Mouse (Mus musculus) heart, embryonic 15.5 days (tissue): ENCODE results near the gene Prpf31. TPM values are rescaled to one million over a fixed set of nuclear protein-coding genes. Genes with fewer than 3 reads are reported as not detected.

Experiments
- ATAC-seq: fragments of 200-750 bp; cut with Nextera tagmentation; replicated peaks from 2 replicates; pipeline ENCODE4 v1.8.0; 2017; ENCODE audit warnings: low read depth, moderate TSS enrichment; ENCODE audit not compliant: insufficient number of reproducible peaks, insufficient read depth, low FRiP score
- H3K27ac ChIP-seq: fragments of 300-500 bp; sonication (generic); 2 replicates; pipeline ENCODE4 v1.5.1; 2015; ENCODE audit warnings: mild to moderate bottlenecking, inconsistent platforms
- H3K27me3 ChIP-seq: fragments of 300-500 bp; sonication (generic); 2 replicates; pipeline ENCODE4 v1.6.1; 2015; ENCODE audit warnings: inconsistent platforms
- H3K36me3 ChIP-seq: fragments of 300-500 bp; sonication (generic); 2 replicates; pipeline ENCODE4 v1.6.1; 2015; ENCODE audit warnings: mild to moderate bottlenecking, inconsistent platforms
- H3K4me1 ChIP-seq: fragments of 300-500 bp; sonication (generic); replicated peaks from 2 replicates; pipeline ENCODE4 v1.6.1; 2015; ENCODE audit warnings: inconsistent platforms
- H3K4me2 ChIP-seq: fragments of 300-500 bp; sonication (generic); 2 replicates; pipeline ENCODE4 v1.6.1; 2015; ENCODE audit warnings: inconsistent platforms, mild to moderate bottlenecking, moderate library complexity
- H3K4me3 ChIP-seq: fragments of 300-500 bp; sonication (generic); 2 replicates; pipeline ENCODE4 v1.5.1; 2015; ENCODE audit warnings: mild to moderate bottlenecking, inconsistent platforms
- H3K9ac ChIP-seq: fragments of 300-500 bp; sonication (generic); 2 replicates; pipeline ENCODE4 v1.6.1; 2015; ENCODE audit warnings: mild to moderate bottlenecking, inconsistent platforms
- H3K9me3 ChIP-seq: fragments of 300-500 bp; sonication (generic); replicated peaks from 2 replicates; pipeline ENCODE4 v1.6.1; 2016; ENCODE audit warnings: inconsistent platforms
- WGBS: fragments of 180-500 bp; shearing (Covaris S2); methylation state at CpG from one replicate; pipeline ENCODE4 v1.1.7; 2015; ENCODE audit warnings: mixed read lengths; 5-methylcytosine and 5-hydroxymethylcytosine counted together
- polyA plus RNA-seq: library from polyadenylated mRNA; unstranded; fragments of >200 nt; fragmentation: Nextera tagmentation; extraction: Ambion mirVana; gene quantifications from 2 replicates; pipeline ENCODE4 v1.2.1, GENCODE M21; 2015

The Prpf31 gene
- polyA plus RNA-seq, 1 experiment from 2014 or later: 50.2 TPM

DNA sequence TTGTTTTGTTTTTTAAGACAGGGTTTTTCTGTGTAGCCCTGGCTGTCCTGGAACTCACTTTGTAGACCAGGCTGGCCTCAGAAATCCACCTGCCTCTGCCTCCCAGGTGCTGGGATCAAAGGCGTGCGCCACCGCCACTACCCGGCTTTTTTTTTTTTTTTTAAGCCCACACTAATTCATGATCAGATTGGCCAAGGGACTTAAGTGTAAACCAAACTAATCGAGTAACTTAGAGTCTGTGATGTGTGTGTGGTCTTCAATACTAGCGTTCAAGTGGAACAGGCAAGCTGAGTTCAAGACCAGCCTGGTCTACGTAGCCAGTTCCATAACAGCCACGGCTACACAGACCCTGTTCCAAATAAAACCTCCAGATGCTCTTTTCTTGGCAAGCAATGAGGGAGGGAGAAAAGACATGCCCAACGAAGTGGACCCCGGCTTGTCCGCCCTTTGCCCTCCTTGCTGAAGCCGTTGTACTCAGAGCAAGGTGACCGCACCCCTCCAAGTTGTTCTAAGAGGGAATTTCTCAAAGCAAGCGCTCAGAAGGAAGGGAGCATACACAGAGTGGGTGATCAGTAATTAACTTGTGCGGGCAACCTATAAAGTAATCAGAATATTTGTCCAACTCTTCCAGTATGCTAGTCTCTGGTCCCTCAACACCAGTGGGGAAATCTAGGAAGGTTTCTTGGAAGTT lies 34.9 kb downstream of the Prpf31 start:
- Histone ChIP-seq H3K9ac (peak overlapping the region; percentile 89), H3K4me2 (peak overlapping the region; percentile 66), H3K36me3 (peaks cover 38% of the 10 kb centered on the region), H3K27me3 (no peaks in the 10 kb centered on the region), H3K4me1 (peaks cover 27% of the 10 kb centered on the region), H3K4me3 (peak overlapping the region; percentile 76), H3K9me3 (no peaks in the 10 kb centered on the region), H3K27ac (peak overlapping the region; percentile 94)
- peak; percentile 10; the same call in 1 of the 2 replicates for ATAC-seq
- 27% methylated on average over 15 of the region's 15 CpGs for WGBS

DNA sequence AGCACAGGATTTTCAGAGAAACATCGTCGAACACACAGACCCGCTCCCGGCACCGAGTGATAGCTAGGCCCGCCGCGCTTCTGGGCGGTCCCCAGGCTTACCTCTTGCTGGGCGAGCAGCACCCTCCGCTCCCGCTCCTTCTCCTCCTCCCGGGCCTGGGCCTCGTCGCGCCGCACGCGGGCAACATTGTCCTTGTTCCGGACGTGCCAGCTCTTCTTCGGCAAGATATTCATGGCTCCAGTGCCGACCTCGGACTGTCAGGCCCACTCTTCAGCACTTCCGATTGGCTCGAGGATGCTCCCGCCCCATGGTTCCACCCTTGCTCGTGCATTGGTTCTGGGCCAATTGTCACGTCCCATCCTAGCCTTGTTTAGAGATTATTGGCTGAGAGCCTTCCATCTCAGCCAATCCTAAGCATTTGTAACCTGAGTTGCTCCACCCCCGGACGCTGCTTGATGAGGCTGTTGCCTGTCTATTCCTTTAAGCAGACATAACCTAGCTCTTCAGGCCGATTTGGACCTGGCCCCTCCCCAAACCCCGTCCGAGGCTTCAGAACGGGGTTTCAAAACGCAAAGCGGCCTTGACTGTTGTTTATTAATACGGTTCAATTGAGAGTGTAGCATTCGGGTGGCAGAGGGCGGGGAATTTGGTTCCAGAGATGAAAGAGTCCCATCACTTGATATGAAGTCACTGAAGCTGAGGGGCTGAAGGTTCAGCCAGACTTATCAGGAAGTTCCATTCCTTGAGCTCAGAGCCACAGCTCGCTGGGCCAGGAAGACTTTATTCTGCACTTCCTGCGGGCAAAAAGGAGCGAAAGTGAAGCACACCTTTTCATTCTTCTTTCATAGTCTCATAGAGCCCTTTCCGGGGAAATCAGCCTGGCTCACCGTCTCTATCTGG lies 35.7 kb downstream of the Prpf31 start, which contains the start of gene Leng1:
Gene Leng1, minus strand, starts transcription at position 626 of the 900 bp plus-strand sequence.
- ATAC-seq: peak; percentile 98
- peak within 1 kb of the TSS; percentile 66 for H3K4me2 ChIP-seq
- WGBS: 2% methylated on average over 45 of the region's 45 CpGs

DNA sequence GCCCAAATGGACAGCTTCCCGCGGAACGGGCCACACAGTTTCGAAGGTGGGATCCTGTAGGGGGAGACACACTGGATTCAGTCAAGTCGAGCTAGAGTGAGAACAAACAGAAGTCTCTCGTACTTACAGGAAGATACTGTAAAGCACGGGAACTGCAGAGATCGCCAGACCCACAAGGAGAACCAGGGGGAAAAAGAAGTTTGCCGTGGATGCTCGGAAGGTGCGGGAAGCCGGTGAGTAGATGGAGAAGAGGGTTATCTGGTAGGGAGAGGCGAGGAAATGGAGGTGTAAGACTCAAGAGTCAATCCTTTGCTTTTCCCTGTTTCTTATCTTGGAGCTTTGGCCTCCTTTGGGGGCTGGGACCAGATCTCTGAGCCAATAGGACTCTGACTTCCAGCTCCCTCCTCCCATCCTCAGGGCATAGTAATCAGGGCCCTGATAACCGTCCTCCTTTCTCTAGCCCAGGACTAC lies 37.2 kb downstream of the Prpf31 start:
- Histone ChIP-seq H3K9me3 (no peaks in the 10 kb centered on the region), H3K9ac (no peak overlapping the region), H3K4me3 (peak overlapping the region; percentile 28), H3K27me3 (no peaks in the 10 kb centered on the region), H3K4me1 (peaks cover 27% of the 10 kb centered on the region), H3K36me3 (peaks cover 17% of the 10 kb centered on the region), H3K4me2 (peak overlapping the region; percentile 66), H3K27ac (peak overlapping the region; percentile 10; the same call in 1 of the 2 replicates)
- WGBS: 10% methylated on average over 14 of the region's 14 CpGs
- no peak for ATAC-seq

More for the DNA sequence above, 35.7 kb downstream of the Prpf31 start, which contains the start of gene Leng1:
- peaks cover 30% of the 10 kb centered on the region for H3K36me3 ChIP-seq
- H3K27me3 ChIP-seq: no peaks in the 10 kb centered on the region
- H3K9me3 ChIP-seq: no peaks in the 10 kb centered on the region
- H3K9ac ChIP-seq: peak within 1 kb of the TSS; percentile 89
- H3K4me3 ChIP-seq: peak within 1 kb of the TSS; percentile 76
- peaks cover 27% of the 10 kb centered on the region for H3K4me1 ChIP-seq
- peak within 1 kb of the TSS; percentile 94 for H3K27ac ChIP-seq

DNA sequence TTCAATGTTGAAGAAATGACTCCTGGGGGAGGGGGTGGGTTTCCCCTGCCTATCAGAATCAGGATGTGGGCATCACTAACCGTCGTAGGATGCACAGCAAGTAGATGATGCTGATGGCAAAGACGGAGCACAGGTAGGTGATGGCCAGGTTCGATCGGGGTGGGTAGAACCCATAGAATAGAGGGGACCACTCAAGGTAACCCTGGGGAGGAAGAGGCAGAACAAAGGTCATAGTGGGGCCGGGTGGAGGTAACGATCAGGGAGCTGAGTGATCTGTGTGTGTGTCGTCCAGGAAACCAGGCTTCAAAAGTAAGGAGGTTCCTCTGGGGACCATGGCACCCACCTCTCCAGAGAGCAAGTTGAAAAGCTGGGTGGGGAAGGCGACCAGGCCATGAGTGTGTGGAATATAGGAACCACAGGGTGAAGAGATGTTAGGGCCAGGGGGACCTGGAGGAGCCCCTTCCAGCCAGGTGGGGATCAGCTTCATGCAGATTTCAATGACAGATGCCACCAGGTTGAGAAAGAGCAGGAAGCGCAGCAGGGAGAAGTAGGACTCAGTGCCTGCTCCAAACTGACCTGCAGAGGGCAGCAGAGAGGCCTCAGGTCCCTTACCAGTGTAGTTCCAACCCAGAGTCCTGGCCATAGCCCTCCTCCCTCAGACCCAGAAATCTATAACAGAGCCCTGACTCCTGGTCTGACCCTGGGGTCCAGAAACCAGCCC lies 44.9 kb downstream of the Prpf31 start:
- peak; percentile 73 for ATAC-seq
- Histone ChIP-seq H3K4me3 (no peak overlapping the region), H3K36me3 (no peaks in the 10 kb centered on the region), H3K4me2 (no peak overlapping the region), H3K9ac (no peak overlapping the region), H3K9me3 (no peaks in the 10 kb centered on the region), H3K27ac (no peak overlapping the region), H3K27me3 (no peaks in the 10 kb centered on the region), H3K4me1 (no peaks in the 10 kb centered on the region)
- 62% methylated on average over 10 of the region's 10 CpGs for WGBS

DNA sequence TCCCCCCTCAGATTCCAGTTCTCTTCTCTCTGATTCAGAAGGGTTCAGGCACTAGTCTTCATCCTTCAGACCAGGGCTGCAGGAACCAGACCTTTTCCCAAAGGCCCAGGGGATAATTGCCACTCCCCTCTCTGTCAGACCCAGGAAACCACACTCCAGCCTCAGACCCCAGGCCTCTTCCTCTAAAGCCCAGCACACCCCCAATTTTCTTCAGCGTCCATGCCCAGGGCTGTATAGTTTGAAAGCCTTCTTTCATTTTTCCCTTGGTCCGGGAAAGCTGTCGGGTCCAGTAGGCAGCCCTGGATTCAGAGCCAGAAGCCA lies 45.4 kb downstream of the Prpf31 start:
- Histone ChIP-seq H3K9ac (no peak overlapping the region), H3K4me3 (no peak overlapping the region), H3K27me3 (no peaks in the 10 kb centered on the region), H3K4me2 (no peak overlapping the region), H3K9me3 (no peaks in the 10 kb centered on the region), H3K4me1 (no peaks in the 10 kb centered on the region), H3K27ac (no peak overlapping the region), H3K36me3 (no peaks in the 10 kb centered on the region)
- 80% methylated on average over 3 of the region's 3 CpGs for WGBS
- no peak for ATAC-seq

DNA sequence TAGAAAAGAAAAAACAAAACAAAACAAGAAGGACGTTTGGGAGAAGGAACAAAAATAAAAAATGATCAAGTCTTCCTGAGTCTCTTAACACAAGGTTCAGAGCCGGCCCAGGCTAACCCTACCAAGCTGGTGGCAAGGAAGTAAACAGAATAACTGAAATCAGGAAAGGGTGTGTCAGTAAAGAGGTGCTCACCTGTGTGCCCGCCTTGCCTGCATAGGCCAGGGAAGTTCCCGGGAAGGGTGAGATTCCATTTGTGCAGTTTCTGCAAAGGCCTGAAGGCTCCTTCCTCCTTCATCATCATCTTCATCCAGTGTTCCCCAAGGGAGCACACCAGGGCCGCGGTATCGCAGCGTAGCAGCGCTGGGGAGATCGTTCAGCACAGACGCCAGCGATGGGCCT lies 46.6 kb downstream of the Prpf31 start:
- WGBS: 86% methylated on average over 12 of the region's 12 CpGs
- Histone ChIP-seq H3K27ac (no peak overlapping the region), H3K4me1 (no peaks in the 10 kb centered on the region)

DNA sequence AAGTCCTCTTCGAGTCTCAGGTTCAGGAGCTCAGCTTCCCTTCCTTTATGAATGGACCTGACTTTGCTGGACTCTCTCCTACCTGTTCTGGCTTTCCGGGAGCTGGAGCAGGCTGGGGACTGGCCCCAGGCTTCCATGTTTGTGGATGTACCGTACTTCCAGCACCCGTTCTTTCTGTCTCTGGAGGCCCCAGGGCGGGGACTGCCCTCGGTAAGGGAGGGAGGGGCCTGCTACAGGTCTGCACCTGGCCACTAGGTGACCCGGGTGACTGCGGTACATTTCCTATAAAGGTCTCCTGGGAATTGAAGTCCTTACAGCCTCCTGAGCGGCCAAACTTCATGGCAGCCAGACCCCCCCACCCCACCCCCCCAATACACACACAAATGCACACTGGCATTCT lies 47.6 kb downstream of the Prpf31 start, which contains the start of gene Tmc4:
Gene Tmc4, minus strand, starts transcription at position 212 of the 400 bp plus-strand sequence.
- no peak within 1 kb of the TSS for H3K4me2 ChIP-seq

More for the DNA sequence above, 46.6 kb downstream of the Prpf31 start:
- H3K4me3 ChIP-seq: no peak overlapping the region
- H3K36me3 ChIP-seq: no peaks in the 10 kb centered on the region
- ATAC-seq: no peak
- H3K9ac ChIP-seq: no peak overlapping the region
- no peak overlapping the region for H3K4me2 ChIP-seq
- no peaks in the 10 kb centered on the region for H3K27me3 ChIP-seq
- H3K9me3 ChIP-seq: no peaks in the 10 kb centered on the region

DNA sequence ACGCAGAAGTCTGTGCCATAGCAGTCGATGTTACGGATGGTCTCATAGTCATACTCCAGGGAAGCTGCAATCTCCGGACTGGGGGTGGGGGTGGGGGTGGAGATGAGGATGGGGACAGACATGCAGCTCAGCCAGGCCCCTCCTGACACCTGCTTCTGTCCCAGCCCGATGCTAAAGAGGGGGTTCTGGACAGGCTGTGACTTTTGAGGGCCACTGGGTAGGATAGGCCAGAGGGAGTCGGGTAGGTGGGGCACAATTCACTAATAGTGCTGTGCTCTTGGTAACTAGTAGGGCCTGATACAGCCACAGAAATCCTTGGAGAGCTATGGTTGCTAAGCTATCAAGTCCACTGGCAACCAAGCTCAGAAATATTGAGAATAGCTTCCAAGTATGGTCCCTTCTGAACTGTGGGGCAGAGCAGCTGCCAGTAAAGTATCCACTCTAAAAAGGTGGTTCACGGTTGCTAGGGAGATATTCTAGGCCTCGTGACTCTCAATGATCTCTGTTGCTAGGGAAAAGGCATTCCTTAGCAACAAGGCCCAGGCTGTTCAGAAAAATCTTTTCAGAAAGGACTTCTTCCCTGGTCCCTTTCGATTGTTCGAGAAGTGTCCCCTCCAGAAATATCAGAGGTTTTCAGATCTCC lies 54.2 kb downstream of the Prpf31 start:
- peaks cover 6% of the 10 kb centered on the region; the same call in 1 of the 2 replicates for H3K36me3 ChIP-seq
- ATAC-seq: no peak
- WGBS: 86% methylated on average over 10 of the region's 10 CpGs
- H3K27ac ChIP-seq: no peak overlapping the region
- no peak overlapping the region for H3K9ac ChIP-seq
- H3K27me3 ChIP-seq: no peaks in the 10 kb centered on the region
- no peak overlapping the region for H3K4me3 ChIP-seq
- H3K4me1 ChIP-seq: no peaks in the 10 kb centered on the region
- no peaks in the 10 kb centered on the region for H3K9me3 ChIP-seq
- H3K4me2 ChIP-seq: no peak overlapping the region

More for the DNA sequence above, 47.6 kb downstream of the Prpf31 start, which contains the start of gene Tmc4:
- 51% methylated on average over 9 of the region's 9 CpGs for whole genome bisulfite sequencing
- Histone ChIP-seq H3K4me3 (peak within 1 kb of the TSS; percentile 3; the same call in 1 of the 2 replicates), H3K9me3 (no peaks in the 10 kb centered on the region), H3K36me3 (no peaks in the 10 kb centered on the region), H3K27me3 (no peaks in the 10 kb centered on the region), H3K27ac (no peak within 1 kb of the TSS), H3K9ac (no peak within 1 kb of the TSS), H3K4me1 (no peaks in the 10 kb centered on the region)
- no peak for ATAC-seq

DNA sequence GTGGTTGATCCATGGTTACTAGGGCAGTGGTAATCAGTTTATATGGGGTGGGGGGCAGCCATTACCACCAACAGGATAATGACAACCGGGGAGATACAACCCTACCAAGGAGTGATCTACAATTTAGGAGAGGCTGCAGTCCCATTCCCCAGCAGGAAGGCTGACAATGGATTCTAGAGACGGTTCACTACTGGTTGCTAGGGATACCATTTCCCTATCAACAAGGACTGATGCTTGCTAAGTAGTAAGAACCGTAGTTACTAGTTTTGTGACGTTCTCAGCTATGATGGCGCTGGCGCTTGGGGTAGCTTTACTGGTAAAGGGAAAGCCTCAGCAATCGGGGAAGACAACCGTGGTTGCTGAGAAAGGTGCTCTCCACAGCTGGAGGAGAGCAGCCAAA lies 54.9 kb downstream of the Prpf31 start:
- WGBS: 91% methylated on average over 8 of the region's 8 CpGs
- no peaks in the 10 kb centered on the region for H3K4me1 ChIP-seq
- ATAC-seq: no peak
- H3K9ac ChIP-seq: no peak overlapping the region
- H3K9me3 ChIP-seq: no peaks in the 10 kb centered on the region
- H3K27ac ChIP-seq: no peak overlapping the region
- peaks cover 6% of the 10 kb centered on the region; the same call in 1 of the 2 replicates for H3K36me3 ChIP-seq
- no peak overlapping the region for H3K4me2 ChIP-seq
- no peak overlapping the region for H3K4me3 ChIP-seq
- no peaks in the 10 kb centered on the region for H3K27me3 ChIP-seq

DNA sequence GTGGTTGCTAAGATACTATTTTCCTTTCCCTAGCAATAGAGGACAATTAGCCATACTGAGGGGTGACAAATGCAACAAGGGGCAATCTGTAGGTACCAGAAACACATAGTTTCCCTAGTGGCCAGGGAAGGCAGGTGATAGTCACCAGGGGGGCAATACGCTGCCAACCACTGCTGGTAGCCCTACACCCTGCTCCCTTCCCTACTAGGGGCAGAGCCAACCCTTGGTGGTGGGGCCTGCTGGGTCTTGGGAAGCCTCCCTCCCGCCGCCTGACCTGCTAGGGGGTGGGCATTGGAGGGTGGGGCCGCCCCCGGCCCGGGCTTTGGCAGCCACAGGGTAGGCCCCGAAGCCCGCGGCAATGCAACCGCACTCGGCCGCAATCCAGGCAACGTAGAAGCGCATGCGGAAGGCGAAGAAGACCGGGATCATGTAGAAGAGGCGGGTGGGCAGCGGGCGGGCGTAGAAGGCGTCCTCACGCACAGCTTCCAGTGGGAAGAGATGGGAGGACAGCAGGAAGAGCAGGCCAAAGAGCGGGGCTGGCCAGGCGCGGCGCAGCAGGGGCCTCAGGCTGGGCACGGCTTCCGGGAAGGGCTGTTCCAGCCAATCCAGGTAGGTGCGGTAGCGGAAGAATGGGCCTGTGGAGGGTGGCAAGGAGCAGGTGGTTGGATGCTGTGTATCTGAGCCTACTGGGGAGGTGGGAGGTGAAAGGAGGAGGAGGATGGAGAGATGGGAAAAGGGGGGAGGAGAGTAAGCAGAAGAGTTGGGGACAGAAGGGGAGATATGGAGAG lies 55.8 kb downstream of the Prpf31 start:
- H3K27ac ChIP-seq: no peak overlapping the region
- H3K36me3 ChIP-seq: peaks cover 6% of the 10 kb centered on the region; the same call in 1 of the 2 replicates
- no peaks in the 10 kb centered on the region for H3K27me3 ChIP-seq
- H3K9me3 ChIP-seq: no peaks in the 10 kb centered on the region
- ATAC-seq: no peak
- WGBS: 79% methylated on average over 31 of the region's 31 CpGs
- no peak overlapping the region for H3K4me2 ChIP-seq
- no peaks in the 10 kb centered on the region for H3K4me1 ChIP-seq
- no peak overlapping the region for H3K4me3 ChIP-seq
- no peak overlapping the region for H3K9ac ChIP-seq
